Mouse (Mus musculus) layer of hippocampus, adult 8-10 months (tissue): ENCODE data around the gene Nbl1. TPM values are rescaled to one million over a fixed set of nuclear protein-coding genes. Genes with fewer than 3 reads are reported as not detected.

Source experiments
- DNase-seq, 2 experiments: peaks; one replicate each; pipeline ENCODE4 v3.0.0; 2022; ENCODE audit warnings: low spot score in 2 of 2
- total RNA-seq, 4 experiments: library from RNA; stranded (reverse); gene quantifications; 2 replicates each; pipeline ENCODE4 v1.2.4; 2022

Nbl1 gene
- total RNA-seq, 4 experiments from 2014 or later, result 72.3 to 84.6 (median 79.2) TPM

DNA sequence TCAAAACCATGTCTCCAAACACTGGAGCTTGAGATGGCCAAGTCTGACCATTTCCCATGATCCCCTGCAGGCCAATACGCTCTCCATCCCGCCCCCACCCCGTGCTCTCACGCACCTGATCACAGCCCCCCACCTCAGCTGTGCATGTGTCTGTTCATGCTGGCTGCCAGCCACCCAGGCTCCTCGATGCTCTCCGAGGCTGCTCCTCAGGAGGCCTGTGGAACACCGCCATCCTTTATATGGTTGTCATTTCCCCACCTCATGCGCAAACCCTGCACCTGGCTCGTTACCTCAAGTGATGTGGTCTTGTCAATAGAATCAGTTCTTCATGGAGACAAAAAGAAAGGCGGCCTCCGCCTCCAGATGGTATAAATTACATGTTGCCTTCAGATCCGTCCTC is 60.3 kb downstream of the Nbl1 start:
- no peak for DNase-seq

Other genes starting within 250 kb of the Nbl1 start
- gene Pla2g5, start 229.5 kb downstream of the Nbl1 start, total RNA-seq, result 1 to 10 TPM in 2 of 4 experiments, under 1 TPM in 2; 0.94 to 3.0 (median 1.6) TPM
- gene Gm13030, start 219.0 kb downstream of the Nbl1 start, total RNA-seq, result not detected
- gene Pla2g2e, start 215.1 kb downstream of the Nbl1 start, total RNA-seq, result not detected
- 10 to 100 TPM; 10.2 to 13.0 (median 12.3) TPM for gene Otud3, start 179.0 kb downstream of the Nbl1 start, total RNA-seq
- not detected for gene Rnf186, start 125.9 kb downstream of the Nbl1 start, total RNA-seq
- 1 to 10 TPM; 2.3 to 5.4 (median 4.1) TPM for gene Tmco4, start 120.1 kb downstream of the Nbl1 start, total RNA-seq
- gene Htr6, start 17.4 kb downstream of the Nbl1 start, total RNA-seq, result 1 to 10 TPM; 7.0 to 8.3 (median 8.0) TPM
- 100 to 1,000 TPM; 187 to 234 (median 208) TPM for gene Minos1, start 38.1 kb upstream of the Nbl1 start, total RNA-seq
- 100 to 1,000 TPM; 355 to 394 (median 369) TPM for gene Capzb, start 99.9 kb upstream of the Nbl1 start, total RNA-seq
- gene Pqlc2, start 217.7 kb upstream of the Nbl1 start, total RNA-seq, result 10 to 100 TPM; 13.0 to 17.7 (median 16.4) TPM
- 10 to 100 TPM; 25.5 to 34.0 (median 30.5) TPM for gene Akr7a5, start 217.8 kb upstream of the Nbl1 start, total RNA-seq